Mouse (Mus musculus) 416B (cell line): ENCODE data around the gene Obox1.
"Not testable (repeated sequence)": the region's sequence is repeated elsewhere in the genome, so short reads cannot be mapped to it uniquely, and the experiment has no call there.

Experiments used
- DNase-seq: peaks from one replicate; pipeline ENCODE4 v3.0.0; 2011; ENCODE audit warnings: low read depth

The Obox1 gene

DNA sequence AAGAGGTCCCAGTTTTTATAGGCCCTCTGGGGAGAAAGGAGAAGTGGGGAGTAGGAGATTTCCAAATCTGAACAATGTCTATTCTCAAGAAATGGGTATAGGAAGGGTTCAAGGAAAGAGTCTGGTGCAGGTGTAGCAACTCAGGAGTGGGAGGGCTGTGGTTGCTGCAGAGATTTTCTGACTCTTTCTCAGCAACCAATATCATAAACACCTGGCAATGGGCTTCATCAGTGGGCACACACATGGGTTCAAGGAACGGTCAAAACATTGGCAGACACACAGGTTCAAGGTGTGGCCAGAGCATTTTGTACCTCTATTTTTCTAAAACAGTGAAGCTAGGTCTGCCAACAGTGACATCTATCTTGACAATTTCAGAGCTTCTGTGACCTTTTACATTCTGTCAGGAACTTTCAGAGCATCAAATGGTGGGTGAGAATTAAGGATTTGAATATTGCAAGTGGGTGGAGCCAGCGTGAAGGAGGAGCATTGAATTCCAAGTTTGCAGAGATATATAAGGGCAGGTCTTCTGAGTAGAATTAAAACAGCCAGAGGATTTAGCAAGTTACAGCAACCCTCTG lies at the start of gene Obox1, which contains the start of gene Obox2:
Gene Obox1 (plus strand): TSS at position 528 of the 578 bp plus-strand sequence.
Gene Obox2 (plus strand): TSS at position 301 of the 578 bp plus-strand sequence.
- not testable (repeated sequence) for DNase-seq

DNA sequence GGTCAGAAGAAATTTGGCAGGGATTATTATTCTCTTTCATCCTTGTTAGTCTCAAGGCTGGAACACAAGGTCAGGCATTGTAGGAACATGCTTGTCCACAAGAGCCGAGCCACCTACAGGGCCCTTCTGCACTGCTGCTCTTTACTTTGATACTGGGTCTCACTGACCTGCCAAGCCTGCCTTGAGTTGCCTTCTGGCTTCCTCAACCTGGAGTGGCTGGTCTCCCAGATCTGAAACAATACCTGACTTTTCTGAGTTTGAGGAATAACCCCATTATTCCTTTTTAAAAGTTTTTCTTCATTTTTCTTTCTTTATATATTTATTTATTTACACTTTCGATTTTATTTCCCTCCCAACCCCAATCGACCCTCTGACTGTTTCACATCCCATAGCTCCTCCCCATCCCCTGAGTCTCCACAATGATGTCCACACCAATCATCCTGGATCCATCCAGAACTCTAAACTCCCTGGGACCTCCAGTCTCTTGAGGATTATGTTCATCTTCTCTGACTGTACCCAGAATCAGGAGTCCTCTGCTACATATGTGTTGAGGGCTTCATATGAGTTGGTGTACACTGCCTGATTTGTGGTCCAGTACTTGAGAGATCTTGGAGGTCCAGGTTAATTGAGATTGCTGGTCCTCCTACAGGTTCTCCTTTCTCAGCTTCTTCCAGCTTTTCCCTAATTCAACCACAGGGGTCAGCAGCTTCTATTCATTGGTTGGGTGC lies 10.6 kb downstream of the Obox1 start:
- DNase-seq = not testable (repeated sequence)

- DNase-seq = not testable (repeated sequence)
These were observed 18.1 kb downstream of the Obox1 start for GRCm38 (mm10) chr7:15406816-15407215.

GRCm38 (mm10) chr7:15418046-15418445 lies 29.3 kb downstream of the Obox1 start:
- DNase-seq = not testable (repeated sequence)

- not testable (repeated sequence) for DNase-seq
These were observed 36.8 kb downstream of the Obox1 start for GRCm38 (mm10) chr7:15425537-15425936.

- DNase-seq = not testable (repeated sequence)
These were observed 120.7 kb downstream of the Obox1 start for GRCm38 (mm10) chr7:15509411-15509810.
